Mouse (Mus musculus) myocyte (in vitro differentiated cells): ENCODE measurements around the gene Gm8994. TPM values are rescaled to one million over a fixed set of nuclear protein-coding genes. Genes with fewer than 3 reads are reported as not detected.
"Not testable (repeated sequence)": the region's sequence is repeated elsewhere in the genome, so short reads cannot be mapped to it uniquely, and the experiment has no call there.

Experiments
- H3K27me3 ChIP-seq: one replicate; pipeline ENCODE4 v1.6.1; 2011; ENCODE audit not compliant: control insufficient read depth, insufficient read depth, insufficient read length
- H3K36me3 ChIP-seq: one replicate; pipeline ENCODE4 v1.6.1; 2011; ENCODE audit not compliant: control insufficient read depth, insufficient read depth
- H3K4me2 ChIP-seq: one replicate; pipeline ENCODE4 v1.6.1; 2011; ENCODE audit warnings: low read depth, control low read depth
- H3K4me3 ChIP-seq: one replicate; pipeline ENCODE4 v1.5.1; 2011; ENCODE audit warnings: mild to moderate bottlenecking, control low read depth, moderate library complexity
- H3K79me2 ChIP-seq: one replicate; pipeline ENCODE4 v1.6.1; 2011; ENCODE audit not compliant: control insufficient read depth, insufficient read depth
- H3ac ChIP-seq: one replicate; pipeline ENCODE4 v1.6.1; 2011; ENCODE audit not compliant: control insufficient read depth, insufficient read length
- CEBPB ChIP-seq: IDR thresholded peaks from 2 replicates; pipeline ENCODE4 v1.6.1; 2011; ENCODE audit warnings: mild to moderate bottlenecking, moderate library complexity; ENCODE audit not compliant: poor library complexity, insufficient read depth, severe bottlenecking
- E2F4 ChIP-seq: IDR thresholded peaks from one replicate; pipeline ENCODE4 v1.6.1; 2011; ENCODE audit warnings: mild to moderate bottlenecking, control low read depth, moderate library complexity; ENCODE audit not compliant: insufficient read depth
- MAX ChIP-seq: IDR thresholded peaks from one replicate; pipeline ENCODE4 v1.6.1; 2011; ENCODE audit warnings: low read depth, mild to moderate bottlenecking, control low read depth
- MYOD1 ChIP-seq, 3 experiments: IDR thresholded peaks; one replicate each; pipeline ENCODE4 v1.6.1; 2011; ENCODE audit warnings: control low read depth in 2 of 3, low read depth in 2 of 3, mild to moderate bottlenecking in 2 of 3, moderate library complexity in 1 of 3; ENCODE audit not compliant: insufficient read length in 2 of 3, control insufficient read depth in 1 of 3
- MYOG ChIP-seq, 3 experiments: IDR thresholded peaks; one replicate each; pipeline ENCODE4 v1.6.1; 2011; ENCODE audit warnings: control low read depth in 2 of 3, low read depth in 2 of 3, mild to moderate bottlenecking in 2 of 3; ENCODE audit not compliant: insufficient read length in 2 of 3, control insufficient read depth in 1 of 3, insufficient read depth in 1 of 3
- POLR2A ChIP-seq: IDR thresholded peaks from one replicate; pipeline ENCODE4 v1.6.1; 2011; ENCODE audit warnings: low read depth, mild to moderate bottlenecking, control low read depth, moderate library complexity; ENCODE audit not compliant: insufficient read length
- POLR2AphosphoS2 ChIP-seq: IDR thresholded peaks from one replicate; pipeline ENCODE4 v1.6.1; 2011; ENCODE audit warnings: low read depth, control low read depth; ENCODE audit not compliant: insufficient read length
- REST ChIP-seq: IDR thresholded peaks from one replicate; pipeline ENCODE4 v1.6.1; 2011; ENCODE audit warnings: mild to moderate bottlenecking, control low read depth, moderate library complexity; ENCODE audit not compliant: insufficient read depth, insufficient read length
- SRF ChIP-seq: IDR thresholded peaks from one replicate; pipeline ENCODE4 v1.6.1; 2011; ENCODE audit warnings: low read depth; ENCODE audit not compliant: control insufficient read depth, insufficient read length
- TCF12 ChIP-seq: IDR thresholded peaks from one replicate; pipeline ENCODE4 v1.6.1; 2011; ENCODE audit warnings: mild to moderate bottlenecking, control low read depth; ENCODE audit not compliant: poor library complexity, insufficient read depth, severe bottlenecking
- TCF3 ChIP-seq: IDR thresholded peaks from one replicate; pipeline ENCODE4 v1.6.1; 2011; ENCODE audit warnings: low read depth, control low read depth; ENCODE audit not compliant: insufficient read length
- USF1 ChIP-seq: IDR thresholded peaks from one replicate; pipeline ENCODE4 v1.6.1; 2011; ENCODE audit warnings: low read depth, mild to moderate bottlenecking, control low read depth, moderate library complexity
- polyA plus RNA-seq: library from polyadenylated mRNA; unstranded; fragments of >200 nt; fragmentation: generic; extraction: Trizol; gene quantifications from one replicate; pipeline ENCODE4 v1.2.1, GENCODE M21; 2012; ENCODE audit warnings: missing spikeins

The Gm8994 gene
- not detected for polyA plus RNA-seq

DNA sequence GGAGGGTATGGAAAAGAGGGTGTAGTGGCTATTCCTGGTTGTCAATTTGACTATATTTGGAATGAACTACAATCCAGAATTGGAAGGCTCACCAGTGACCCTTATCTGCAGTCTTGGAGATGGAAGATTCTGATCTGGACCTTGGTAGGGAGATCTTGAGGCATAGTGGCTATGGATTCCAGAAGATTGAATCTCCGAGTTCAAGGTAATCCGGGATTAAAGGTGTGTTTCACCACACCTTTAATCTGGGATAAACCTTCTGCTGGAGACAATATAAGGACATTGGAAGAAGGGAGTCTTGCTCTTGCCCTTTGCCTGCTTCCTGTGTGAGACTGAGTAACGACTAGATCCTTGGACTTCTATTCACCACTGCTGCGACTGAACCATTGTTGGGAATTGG lies at the start of gene Gm8994:
Gm8994 (plus strand) TSS at position 301 of the 400 bp plus-strand sequence.
- not testable (repeated sequence) for H3K36me3 ChIP-seq, H3K27me3 ChIP-seq, H3ac ChIP-seq, H3K4me3 ChIP-seq, H3K4me2 ChIP-seq, H3K79me2 ChIP-seq

DNA sequence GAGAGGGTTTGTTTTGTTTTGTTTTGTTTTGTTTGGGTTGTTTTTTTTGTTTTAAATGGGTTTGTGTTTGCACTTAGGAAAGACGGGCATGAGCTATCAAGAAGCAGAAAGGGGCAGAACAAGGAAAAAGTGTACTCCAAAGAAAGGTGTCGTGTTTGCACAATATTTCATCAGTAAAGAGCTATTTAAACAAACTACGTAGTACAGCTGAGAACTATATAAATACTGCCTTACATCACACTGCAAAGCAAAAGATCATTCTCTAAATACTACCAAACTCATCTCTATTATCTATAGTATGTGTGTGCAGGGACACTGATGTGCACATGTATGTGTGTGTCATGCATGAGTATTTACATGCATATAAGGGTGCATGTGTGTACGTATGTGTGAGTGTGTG lies 49.7 kb upstream of the Gm8994 start:
- Histone ChIP-seq H3K4me3 (no peak overlapping the region), H3ac (no peak overlapping the region), H3K27me3 (no peaks in the 10 kb centered on the region), H3K4me2 (no peak overlapping the region), H3K79me2 (no peaks in the 10 kb centered on the region), H3K36me3 (no peaks in the 10 kb centered on the region)
- TF ChIP-seq POLR2AphosphoS2 (no peak), TCF12 (no peak), CEBPB (no peak), TCF3 (no peak), REST (no peak), POLR2A (no peak), MYOG (IDR thresholded peaks at IDR 0.05; ENCODE audit: control insufficient read depth in 1 of 3, insufficient read depth in 1 of 3, insufficient read length in 2 of 3, low read depth in 2 of 3) (no peak), E2F4 (no peak), SRF (no peak), MYOD1 (IDR thresholded peaks at IDR 0.05; ENCODE audit: control insufficient read depth in 1 of 3, insufficient read length in 2 of 3, low read depth in 2 of 3) (no peak), MAX (no peak), USF1 (no peak)

DNA sequence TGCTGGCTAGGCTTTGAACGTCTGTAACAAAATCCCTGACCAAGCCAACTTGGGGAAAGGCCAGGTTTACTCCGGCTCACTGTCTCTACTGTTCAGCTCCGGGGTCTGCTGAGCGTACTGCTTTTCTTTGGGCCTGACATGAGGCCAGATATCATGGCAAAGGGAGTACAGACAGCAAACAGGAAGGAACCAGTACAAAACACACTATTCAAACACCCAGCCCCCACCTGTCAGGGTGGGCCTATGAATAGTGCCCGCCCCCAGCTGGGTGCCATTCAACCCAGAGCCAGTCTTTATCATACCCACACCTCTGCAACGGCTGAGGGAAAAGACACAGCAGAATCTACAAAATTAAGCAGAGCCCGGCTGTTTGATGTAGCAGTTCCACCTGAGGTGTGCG lies 42.8 kb upstream of the Gm8994 start:
- H3K79me2 ChIP-seq, result no peaks in the 10 kb centered on the region
- no peak overlapping the region for H3K4me3 ChIP-seq
- no peaks in the 10 kb centered on the region for H3K36me3 ChIP-seq
- no peak overlapping the region for H3K4me2 ChIP-seq
- TF ChIP-seq CEBPB (no peak), TCF12 (no peak), MAX (no peak), E2F4 (no peak), POLR2A (no peak), TCF3 (no peak), USF1 (no peak), MYOG (IDR thresholded peaks at IDR 0.05; ENCODE audit: control insufficient read depth in 1 of 3, insufficient read depth in 1 of 3, insufficient read length in 2 of 3, low read depth in 2 of 3) (no peak), REST (no peak), SRF (no peak)
- no peaks in the 10 kb centered on the region for H3K27me3 ChIP-seq
- no peak overlapping the region for H3ac ChIP-seq

DNA sequence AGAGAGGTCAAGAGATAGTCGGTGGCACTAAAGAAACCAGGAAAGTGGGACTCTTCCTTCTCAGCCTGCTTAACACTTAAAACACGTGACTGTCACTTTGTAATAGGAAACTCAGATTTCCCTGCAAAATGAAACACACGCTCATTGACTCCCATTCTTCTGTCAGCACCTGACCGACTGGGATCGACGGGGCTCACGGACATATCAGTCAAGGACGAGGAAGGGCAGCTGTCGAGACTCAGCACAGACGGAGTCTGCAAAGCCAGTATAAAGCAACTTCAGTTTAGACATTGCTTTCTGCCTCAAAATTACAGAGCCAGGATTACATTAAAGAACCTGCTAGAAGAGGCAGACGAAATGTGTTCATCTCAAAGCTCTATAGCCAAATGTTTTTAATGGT lies 41.2 kb upstream of the Gm8994 start:
- H3K27me3 ChIP-seq, result no peaks in the 10 kb centered on the region
- H3ac ChIP-seq, result no peak overlapping the region
- TF ChIP-seq MYOD1 (IDR thresholded peaks at IDR 0.05; ENCODE audit: control insufficient read depth in 1 of 3, insufficient read length in 2 of 3, low read depth in 2 of 3), result no peak
- TF ChIP-seq TCF3, result no peak
- TF ChIP-seq CEBPB, result no peak
- TF ChIP-seq E2F4, result no peak
- no peak for TF ChIP-seq POLR2A
- no peak for TF ChIP-seq TCF12
- no peak for TF ChIP-seq MYOG (IDR thresholded peaks at IDR 0.05; ENCODE audit: control insufficient read depth in 1 of 3, insufficient read depth in 1 of 3, insufficient read length in 2 of 3, low read depth in 2 of 3)
- no peak for TF ChIP-seq REST
- no peak overlapping the region for H3K4me3 ChIP-seq
- no peaks in the 10 kb centered on the region for H3K79me2 ChIP-seq
- no peak overlapping the region for H3K4me2 ChIP-seq
- no peaks in the 10 kb centered on the region for H3K36me3 ChIP-seq

DNA sequence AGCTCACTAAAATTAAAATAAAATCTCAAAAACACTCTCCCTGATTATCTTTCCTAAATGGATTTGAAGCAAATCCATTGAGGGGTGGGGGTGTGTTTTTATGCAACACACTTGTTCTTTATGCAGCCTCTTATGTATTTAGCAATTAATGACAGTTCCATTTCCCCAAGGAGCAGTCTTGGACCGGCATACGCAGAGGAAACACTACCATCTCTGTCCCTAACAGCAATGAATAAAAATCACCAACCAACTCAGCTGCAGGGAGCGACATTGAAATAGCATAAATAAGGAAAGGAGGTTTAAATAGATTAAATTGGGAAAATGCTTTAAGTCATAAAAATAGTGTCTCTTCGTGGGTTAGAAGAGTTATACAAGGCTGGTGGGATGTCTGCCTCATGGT lies 40.8 kb upstream of the Gm8994 start:
- TF ChIP-seq TCF12 (no peak), E2F4 (no peak), USF1 (no peak), MYOD1 (IDR thresholded peaks at IDR 0.05; ENCODE audit: control insufficient read depth in 1 of 3, insufficient read length in 2 of 3, low read depth in 2 of 3) (no peak), POLR2A (no peak), REST (no peak), CEBPB (no peak), POLR2AphosphoS2 (no peak), TCF3 (no peak), SRF (no peak), MAX (no peak), MYOG (IDR thresholded peaks at IDR 0.05; ENCODE audit: control insufficient read depth in 1 of 3, insufficient read depth in 1 of 3, insufficient read length in 2 of 3, low read depth in 2 of 3) (no peak)
- Histone ChIP-seq H3K27me3 (no peaks in the 10 kb centered on the region), H3K79me2 (no peaks in the 10 kb centered on the region), H3K4me3 (no peak overlapping the region), H3ac (no peak overlapping the region), H3K36me3 (no peaks in the 10 kb centered on the region), H3K4me2 (no peak overlapping the region)
